Mouse (Mus musculus) activated CD4-positive, CD25-positive, alpha-beta regulatory T cell, adult 4 months (primary cell): ENCODE measurements at regions not wholly inside any gene's neighbourhood (a gene's known extent, or its start where the extent isn't known, plus 50 kb on each side); places are given as distances from the start of the nearest gene placed in this dataset.

Experiments used
- ATAC-seq: one replicate; pipeline ENCODE4 v1.8.0; 2017

- no peak for ATAC-seq
Measured at GRCm38 (mm10) chr10:98485751-98486681, 428.2 kb upstream of the Atp2b1 start.

- peak; percentile 95 for ATAC-seq
Measured at GRCm38 (mm10) chr10:98494354-98494753, 419.9 kb upstream of the Atp2b1 start.

- ATAC-seq: no peak
Measured at GRCm38 (mm10) chr10:98496254-98496653, 418.0 kb upstream of the Atp2b1 start.

GRCm38 (mm10) chr10:98500315-98500714 is 413.9 kb upstream of the Atp2b1 start:
- ATAC-seq: no peak

GRCm38 (mm10) chr10:98501566-98501965 is 412.6 kb upstream of the Atp2b1 start:
- no peak for ATAC-seq

GRCm38 (mm10) chr10:98504524-98504923 is 409.7 kb upstream of the Atp2b1 start:
- ATAC-seq: no peak

- no peak for ATAC-seq
Measured at GRCm38 (mm10) chr10:98508515-98509143, 405.6 kb upstream of the Atp2b1 start.

GRCm38 (mm10) chr10:98514836-98515235 is 399.4 kb upstream of the Atp2b1 start:
- ATAC-seq: no peak

- ATAC-seq: no peak
Measured at GRCm38 (mm10) chr10:98517609-98518008, 396.6 kb upstream of the Atp2b1 start.

GRCm38 (mm10) chr10:98529565-98529964 is 384.6 kb upstream of the Atp2b1 start:
- no peak for ATAC-seq

GRCm38 (mm10) chr10:98531425-98531824 is 382.8 kb upstream of the Atp2b1 start:
- no peak for ATAC-seq

GRCm38 (mm10) chr10:98538706-98539105 is 375.5 kb upstream of the Atp2b1 start:
- no peak for ATAC-seq

- ATAC-seq: no peak
Measured at GRCm38 (mm10) chr10:98541062-98541461, 373.1 kb upstream of the Atp2b1 start.

GRCm38 (mm10) chr10:98542072-98542471 is 372.1 kb upstream of the Atp2b1 start:
- no peak for ATAC-seq

GRCm38 (mm10) chr10:98543253-98543997 is 370.8 kb upstream of the Atp2b1 start:
- no peak for ATAC-seq

GRCm38 (mm10) chr10:98543998-98544349 is 370.2 kb upstream of the Atp2b1 start:
- no peak for ATAC-seq

- no peak for ATAC-seq
Measured at GRCm38 (mm10) chr10:98554575-98554974, 359.6 kb upstream of the Atp2b1 start.

GRCm38 (mm10) chr10:98557470-98558060 is 356.6 kb upstream of the Atp2b1 start:
- no peak for ATAC-seq

GRCm38 (mm10) chr10:98558560-98558959 is 355.6 kb upstream of the Atp2b1 start:
- no peak for ATAC-seq

GRCm38 (mm10) chr10:98562297-98562912 is 351.8 kb upstream of the Atp2b1 start:
- no peak for ATAC-seq

- ATAC-seq: no peak
Measured at GRCm38 (mm10) chr10:98572782-98573536, 341.2 kb upstream of the Atp2b1 start.

GRCm38 (mm10) chr10:98577040-98577439 is 337.2 kb upstream of the Atp2b1 start:
- no peak for ATAC-seq
